Mouse (Mus musculus) layer of hippocampus, adult 2 months (tissue): ENCODE results near the gene Hsf2bp. TPM values are rescaled to one million over a fixed set of nuclear protein-coding genes. Genes with fewer than 3 reads are reported as not detected.
A peak's percentile ranks its signal among the peaks of the same experiment; 100 is the strongest.

Experiments used
- DNase-seq, 2 experiments: peaks; one replicate each; pipeline ENCODE4 v3.0.0; 2022; ENCODE audit warnings: low spot score in 2 of 2
- H3K27ac ChIP-seq: fragments of 200-600 bp; 2 replicates; pipeline ENCODE4 v1.8.1; 2022
- H3K4me3 ChIP-seq: fragments of 200-600 bp; 2 replicates; pipeline ENCODE4 v1.8.1; 2022; ENCODE audit warnings: mild to moderate bottlenecking
- CTCF ChIP-seq: fragments of 200-600 bp; conservative IDR thresholded peaks from 2 replicates; pipeline ENCODE4 v1.8.1; 2022; ENCODE audit warnings: antibody characterized with exemption, mild to moderate bottlenecking, moderate library complexity
- total RNA-seq, 2 experiments: library from RNA; stranded (reverse); gene quantifications; 2 replicates each; pipeline ENCODE4 v1.2.3; 2021

Gene Hsf2bp
- total RNA-seq, 2 experiments from 2014 or later, result 0.86 to 1.2 TPM

- TF ChIP-seq CTCF, result no peak
- Histone ChIP-seq H3K27ac (no peak overlapping the region), H3K4me3 (no peak overlapping the region)
- no peak for DNase-seq
These were observed 100.9 kb downstream of the Hsf2bp start for GRCm38 (mm10) chr17:31935091-31935830.

GRCm38 (mm10) chr17:31933956-31934355, 102.2 kb downstream of the Hsf2bp start:
- no peak overlapping the region for H3K27ac ChIP-seq
- DNase-seq, result no peak
- H3K4me3 ChIP-seq, result no peak overlapping the region
- no peak for TF ChIP-seq CTCF

DNA sequence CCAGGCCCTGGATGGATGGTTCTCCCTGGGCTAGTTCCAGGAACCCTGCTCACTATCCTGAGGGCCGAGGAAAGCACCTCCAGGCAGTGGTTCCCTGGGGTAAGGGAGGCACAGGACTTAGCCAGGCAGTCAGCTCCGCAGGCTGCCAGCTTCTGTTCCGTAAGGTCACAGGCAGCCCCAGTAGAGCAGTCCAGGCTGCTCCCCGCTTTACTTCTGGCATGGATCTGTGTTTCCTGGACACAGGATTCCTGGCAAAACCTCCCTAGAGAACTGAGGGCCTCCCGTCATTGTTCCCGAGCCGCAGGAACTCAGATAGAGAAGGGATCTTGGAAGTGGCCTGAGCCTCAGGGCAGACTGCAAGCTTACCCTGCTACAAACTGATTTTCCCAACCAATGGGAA, 104.7 kb downstream of the Hsf2bp start:
- no peak for TF ChIP-seq CTCF
- Histone ChIP-seq H3K27ac (peak overlapping the region; percentile 76), H3K4me3 (no peak overlapping the region)
- no peak for DNase-seq

GRCm38 (mm10) chr17:31929844-31930715, 106.1 kb downstream of the Hsf2bp start:
- no peak for DNase-seq
- H3K4me3 ChIP-seq, result no peak overlapping the region
- no peak overlapping the region; the same call in 1 of the 2 replicates for H3K27ac ChIP-seq
- TF ChIP-seq CTCF, result no peak

DNA sequence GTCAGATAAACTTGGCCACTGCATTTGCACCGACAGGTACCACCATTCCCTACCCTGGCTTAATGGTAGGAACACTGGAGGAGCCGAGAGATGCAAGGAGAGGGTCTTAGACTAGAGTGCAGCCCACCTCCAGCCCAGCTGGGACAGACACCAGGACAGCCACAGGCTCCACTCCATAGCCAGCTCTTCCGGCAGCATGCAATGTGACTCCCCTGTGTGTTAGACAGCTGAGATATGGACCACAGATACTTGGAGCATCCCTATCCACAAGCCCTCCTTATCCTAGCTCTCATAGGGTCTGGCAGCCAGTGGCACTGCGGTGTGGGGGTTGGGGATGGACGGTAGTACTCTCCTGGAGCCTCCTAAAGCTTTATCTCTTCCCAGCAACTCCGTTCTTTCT, 107.1 kb downstream of the Hsf2bp start:
- H3K4me3 ChIP-seq, result no peak overlapping the region
- no peak overlapping the region for H3K27ac ChIP-seq
- DNase-seq, result no peak
- TF ChIP-seq CTCF, result no peak

DNA sequence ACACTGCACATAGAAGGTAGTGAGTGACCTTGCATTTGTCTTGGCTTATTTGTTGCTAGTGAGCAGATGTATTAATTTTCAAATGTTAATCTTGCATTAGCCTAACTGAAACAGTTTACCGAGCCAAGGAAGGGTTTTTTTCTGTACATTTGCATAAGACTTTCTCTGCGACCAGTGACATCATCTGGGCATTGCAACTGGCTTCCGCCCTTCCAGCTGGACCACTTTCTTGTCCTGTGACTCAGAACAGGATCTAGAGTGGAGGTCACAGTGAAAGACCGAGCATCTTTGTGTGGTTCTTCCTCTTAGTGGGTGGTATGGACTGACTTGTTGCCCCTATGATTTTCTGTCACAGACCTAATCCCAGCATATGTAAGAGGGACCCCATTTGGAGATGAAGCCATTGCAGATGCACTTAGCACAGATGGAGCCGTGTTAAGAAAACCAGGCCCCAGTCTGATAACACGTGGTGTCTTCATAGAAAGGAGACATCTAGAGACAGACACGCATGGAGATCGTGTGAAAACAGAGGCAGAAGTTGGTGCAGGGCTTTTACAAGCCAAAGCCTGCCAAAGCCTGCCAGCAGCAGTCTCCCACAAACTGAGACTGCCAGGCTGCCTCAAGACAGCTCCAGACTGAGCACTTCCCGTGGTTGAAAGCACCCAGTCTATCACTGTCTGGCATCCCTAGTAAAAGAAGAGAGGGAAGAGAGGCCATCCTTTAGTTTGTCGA, 108.1 kb downstream of the Hsf2bp start:
- Histone ChIP-seq H3K27ac (no peak overlapping the region), H3K4me3 (no peak overlapping the region)
- DNase-seq, result peak; percentile 21 to 57
- TF ChIP-seq CTCF, result no peak

- TF ChIP-seq CTCF, result no peak
These were observed 111.9 kb downstream of the Hsf2bp start for GRCm38 (mm10) chr17:31924229-31924628.

DNA sequence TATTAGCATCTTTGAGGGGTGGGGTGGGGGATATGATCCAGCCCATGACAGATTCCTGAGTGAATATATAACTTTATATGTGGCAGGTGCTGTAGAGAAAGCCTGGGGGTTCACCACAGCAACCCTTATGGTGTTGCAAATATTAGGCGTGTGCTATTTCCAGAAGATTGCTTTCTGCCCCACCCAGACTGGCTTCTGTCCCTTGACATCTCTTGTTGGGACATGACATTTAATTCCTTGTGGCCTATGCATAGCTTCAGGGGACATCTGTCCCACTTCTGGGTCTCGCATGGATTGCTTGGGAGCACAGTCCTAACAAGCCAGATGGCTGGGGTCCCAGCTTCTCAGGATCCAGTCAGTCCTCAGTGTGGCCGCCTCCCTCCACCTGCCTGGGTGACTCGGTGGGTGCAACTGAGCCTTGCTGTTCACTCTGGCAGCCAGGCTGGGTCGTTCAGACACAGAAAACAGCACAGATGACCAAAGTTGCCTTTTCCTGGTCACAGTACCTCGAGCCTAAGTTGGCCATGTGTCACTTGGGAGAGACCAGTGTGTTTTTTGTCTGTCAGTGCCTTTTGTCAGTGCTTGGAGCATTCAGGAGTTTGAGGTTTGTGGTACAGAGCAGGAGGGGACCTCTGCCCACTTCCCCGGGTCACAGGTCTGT, 112.7 kb downstream of the Hsf2bp start:
- H3K27ac ChIP-seq, result no peak overlapping the region
- TF ChIP-seq CTCF, result no peak
- H3K4me3 ChIP-seq, result no peak overlapping the region
- no peak for DNase-seq

More at GRCm38 (mm10) chr17:31924229-31924628, 111.9 kb downstream of the Hsf2bp start:
- H3K27ac ChIP-seq, result no peak overlapping the region
- no peak for DNase-seq
- no peak overlapping the region for H3K4me3 ChIP-seq

DNA sequence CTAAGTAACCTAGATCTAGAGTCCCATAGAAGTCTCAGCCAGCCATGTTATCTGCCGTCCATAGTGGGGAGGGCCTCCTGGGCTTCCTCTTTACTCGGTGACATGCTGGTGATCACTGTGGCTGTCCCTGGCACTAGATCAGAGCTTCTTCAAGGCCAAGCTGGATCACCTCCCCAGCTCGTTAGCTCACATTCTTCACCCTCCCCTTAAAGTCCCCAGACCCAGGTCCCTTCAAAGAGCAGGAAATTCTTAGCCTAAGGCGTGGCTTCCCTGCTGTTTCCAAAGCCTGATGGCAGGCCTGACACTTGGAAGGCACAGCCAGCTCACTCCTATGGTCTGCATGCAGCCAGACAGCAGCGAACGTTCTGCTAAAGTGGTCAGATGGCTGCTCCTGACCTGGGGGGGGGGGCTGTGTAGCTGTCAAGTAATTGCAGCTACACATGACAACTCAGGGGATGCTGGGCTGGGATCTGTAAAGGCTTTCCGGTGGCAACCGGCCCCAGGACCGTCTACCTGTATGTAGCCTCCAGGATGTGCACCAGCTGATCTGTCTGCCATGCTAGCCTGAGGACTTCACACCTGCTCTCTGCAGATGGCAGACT, 115.5 kb downstream of the Hsf2bp start:
- TF ChIP-seq CTCF, result no peak
- no peak overlapping the region for H3K4me3 ChIP-seq
- H3K27ac ChIP-seq, result peak overlapping the region; percentile 77
- DNase-seq, result no peak

GRCm38 (mm10) chr17:31919599-31919998, 116.5 kb downstream of the Hsf2bp start:
- peak overlapping the region; percentile 43; the same call in 1 of the 2 replicates for H3K27ac ChIP-seq
- DNase-seq, result no peak

GRCm38 (mm10) chr17:31918374-31918773, 117.8 kb downstream of the Hsf2bp start:
- DNase-seq, result no peak
- H3K4me3 ChIP-seq, result no peak overlapping the region
- H3K27ac ChIP-seq, result no peak overlapping the region
- TF ChIP-seq CTCF, result no peak

More at GRCm38 (mm10) chr17:31919599-31919998, 116.5 kb downstream of the Hsf2bp start:
- no peak overlapping the region for H3K4me3 ChIP-seq
- no peak for TF ChIP-seq CTCF

DNA sequence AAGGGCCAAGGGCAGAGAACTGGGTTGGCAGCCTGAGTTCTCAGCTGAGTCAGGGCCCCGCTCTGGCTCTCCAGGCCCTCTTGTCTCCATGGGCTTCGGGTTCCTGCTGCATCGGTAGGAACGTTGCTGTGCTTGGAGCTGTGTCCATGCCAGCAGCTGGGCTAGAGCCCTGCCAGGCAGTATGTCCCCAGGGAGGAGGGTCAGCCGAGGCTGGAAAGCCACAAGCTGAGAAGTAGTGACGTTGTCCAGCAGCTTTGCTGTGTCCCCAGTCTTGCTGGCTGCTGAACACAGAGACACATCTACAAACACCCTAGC, 119.7 kb downstream of the Hsf2bp start:
- no peak overlapping the region for H3K4me3 ChIP-seq

More for the DNA sequence above, 119.7 kb downstream of the Hsf2bp start:
- no peak for DNase-seq
- no peak overlapping the region for H3K27ac ChIP-seq
- no peak for TF ChIP-seq CTCF
